Mouse (Mus musculus): ENCODE data around the gene Trim11.

- no peak for TF ChIP-seq POLR2A (IDR thresholded peaks at IDR 0.05; ENCODE audit: extremely low read depth, insufficient read depth, low read length)
- no peak for TF ChIP-seq CTCF (IDR thresholded peaks at IDR 0.05; ENCODE audit: low read depth, low read length)
Observed at GRCm38 (mm10) chr11:58948542-58949479, 29.1 kb upstream of the Trim11 start, which contains the start of gene Hist3h2ba.

Data from liver, adult 2 months (tissue).